Mouse (Mus musculus): ENCODE measurements at regions not wholly inside any gene's neighbourhood (a gene's known extent, or its start where the extent isn't known, plus 50 kb on each side); places are given as distances from the start of the nearest gene placed in this dataset.

- no peak for TF ChIP-seq CTCF (conservative IDR thresholded peaks at IDR 0.05; ENCODE audit: low read length)
- no peak for TF ChIP-seq NANOG (IDR thresholded peaks at IDR 0.05; ENCODE audit: borderline replicate concordance, low read length)
- no peak for TF ChIP-seq POU5F1 (IDR thresholded peaks at IDR 0.05; ENCODE audit: borderline replicate concordance, low read length)
Measured at GRCm38 (mm10) chr1:83587258-83587657, 179.3 kb upstream of the Sphkap start.

Data from E14TG2a.4 (cell line).